Mouse (Mus musculus): Measurements from ENCODE around the gene Rgs6.

GRCm38 (mm10) chr12:82588017-82588416, at the start of gene Rgs6:
- no peak for TF ChIP-seq CTCF (conservative IDR thresholded peaks at IDR 0.05; ENCODE audit: insufficient read depth, insufficient read length, low read depth, low read length)
- no peak for TF ChIP-seq POLR2A (IDR thresholded peaks at IDR 0.05; ENCODE audit: low read depth, low read length)

All from kidney, adult 2 months (tissue).